Mouse (Mus musculus) heart, embryonic 10.5 days (tissue): ENCODE measurements around the gene Babam2. TPM values are rescaled to one million over a fixed set of nuclear protein-coding genes. Genes with fewer than 3 reads are reported as not detected.

Experiments used
- DNase-seq: peaks from one replicate; pipeline ENCODE4 v3.0.0-alpha.2; 2017; ENCODE audit warnings: low spot score
- H3K27ac ChIP-seq: fragments of 300-500 bp; sonication (generic); 2 replicates; pipeline ENCODE4 v1.5.1; 2016; ENCODE audit warnings: mild to moderate bottlenecking
- H3K27me3 ChIP-seq: fragments of 300-500 bp; sonication (generic); 2 replicates; pipeline ENCODE4 v1.6.1; 2016; ENCODE audit warnings: mild to moderate bottlenecking; ENCODE audit not compliant: poor library complexity, insufficient read depth, severe bottlenecking
- H3K36me3 ChIP-seq: fragments of 300-500 bp; sonication (generic); 2 replicates; pipeline ENCODE4 v1.6.1; 2016; ENCODE audit warnings: mild to moderate bottlenecking, moderate library complexity
- H3K4me1 ChIP-seq: fragments of 300-500 bp; sonication (generic); 2 replicates; pipeline ENCODE4 v1.6.1; 2016; ENCODE audit warnings: mild to moderate bottlenecking
- H3K4me3 ChIP-seq: fragments of 300-500 bp; sonication (generic); 2 replicates; pipeline ENCODE4 v1.5.1; 2016; ENCODE audit warnings: mild to moderate bottlenecking, moderate library complexity
- H3K9me3 ChIP-seq: fragments of 300-500 bp; sonication (generic); 2 replicates; pipeline ENCODE4 v1.6.1; 2016; ENCODE audit warnings: mild to moderate bottlenecking, moderate library complexity
- WGBS: fragments of 180-500 bp; shearing (Covaris S2); methylation state at CpG from one replicate; pipeline ENCODE4 v1.1.7; 2016; 5-methylcytosine and 5-hydroxymethylcytosine counted together
- polyA plus RNA-seq: library from polyadenylated mRNA; unstranded; fragments of >200 nt; fragmentation: Nextera tagmentation; extraction: Ambion mirVana; gene quantifications from 2 replicates; pipeline ENCODE4 v1.2.1, GENCODE M21; 2016

The Babam2 gene
- polyA plus RNA-seq, 1 experiment from 2014 or later: 43.6 TPM

DNA sequence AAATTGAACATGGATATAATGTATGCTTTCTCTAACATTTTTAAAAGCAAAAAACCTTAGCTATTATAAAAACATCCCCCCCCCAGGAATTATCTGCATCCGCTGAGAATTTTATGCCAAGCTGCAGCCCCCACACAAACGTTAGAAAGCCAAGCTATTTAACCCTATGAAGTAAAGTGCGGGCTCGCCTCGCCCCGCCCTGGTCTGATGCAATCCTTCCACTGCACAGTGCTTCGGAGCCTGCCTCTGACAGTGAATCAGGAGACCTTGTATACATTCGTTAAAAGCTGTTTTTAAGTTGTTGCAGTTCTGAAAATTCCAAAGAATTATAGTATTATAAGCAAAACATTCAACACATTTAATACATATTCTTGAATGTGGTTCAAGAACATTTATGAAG is 107.3 kb downstream of the Babam2 start:
- no peaks in the 10 kb centered on the region for H3K4me1 ChIP-seq
- 69% methylated on average over 8 of the region's 8 CpGs for WGBS
- H3K36me3 ChIP-seq: no peaks in the 10 kb centered on the region
- no peaks in the 10 kb centered on the region for H3K27me3 ChIP-seq
- H3K4me3 ChIP-seq: no peak overlapping the region
- DNase-seq: no peak
- no peak overlapping the region for H3K27ac ChIP-seq
- no peaks in the 10 kb centered on the region for H3K9me3 ChIP-seq

- Histone ChIP-seq H3K27me3 (no peaks in the 10 kb centered on the region), H3K4me1 (peaks cover 9% of the 10 kb centered on the region; the same call in 1 of the 2 replicates), H3K9me3 (no peaks in the 10 kb centered on the region), H3K36me3 (no peaks in the 10 kb centered on the region), H3K4me3 (no peak overlapping the region), H3K27ac (no peak overlapping the region)
- no peak for DNase-seq
- 95% methylated on average over 6 of the region's 6 CpGs for WGBS
Measured at GRCm38 (mm10) chr5:31807312-31807711, 109.8 kb downstream of the Babam2 start.

DNA sequence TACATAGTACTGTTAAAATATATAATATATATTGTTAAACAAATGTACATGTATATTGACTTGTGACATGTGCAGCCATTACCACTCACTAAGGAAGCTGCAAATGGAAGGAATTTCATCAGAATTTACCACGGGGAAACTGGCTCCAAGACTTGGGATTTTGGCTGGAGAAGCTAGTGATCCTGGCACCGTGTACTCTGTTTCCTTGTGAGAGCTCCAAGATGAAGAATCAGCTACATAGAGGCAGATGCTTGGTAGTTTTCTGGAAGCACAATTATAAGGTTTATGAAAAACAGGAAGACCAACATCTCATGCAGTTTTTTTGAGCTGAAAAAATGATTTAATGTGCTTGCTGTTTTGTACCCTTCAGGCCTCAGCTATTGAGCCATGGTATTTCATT is 110.8 kb downstream of the Babam2 start:
- peaks cover 9% of the 10 kb centered on the region; the same call in 1 of the 2 replicates for H3K4me1 ChIP-seq
- 79% methylated on average over 2 of the region's 2 CpGs for WGBS
- no peak overlapping the region for H3K27ac ChIP-seq
- H3K27me3 ChIP-seq: no peaks in the 10 kb centered on the region
- no peak for DNase-seq
- H3K4me3 ChIP-seq: no peak overlapping the region
- H3K36me3 ChIP-seq: no peaks in the 10 kb centered on the region
- no peaks in the 10 kb centered on the region for H3K9me3 ChIP-seq

DNA sequence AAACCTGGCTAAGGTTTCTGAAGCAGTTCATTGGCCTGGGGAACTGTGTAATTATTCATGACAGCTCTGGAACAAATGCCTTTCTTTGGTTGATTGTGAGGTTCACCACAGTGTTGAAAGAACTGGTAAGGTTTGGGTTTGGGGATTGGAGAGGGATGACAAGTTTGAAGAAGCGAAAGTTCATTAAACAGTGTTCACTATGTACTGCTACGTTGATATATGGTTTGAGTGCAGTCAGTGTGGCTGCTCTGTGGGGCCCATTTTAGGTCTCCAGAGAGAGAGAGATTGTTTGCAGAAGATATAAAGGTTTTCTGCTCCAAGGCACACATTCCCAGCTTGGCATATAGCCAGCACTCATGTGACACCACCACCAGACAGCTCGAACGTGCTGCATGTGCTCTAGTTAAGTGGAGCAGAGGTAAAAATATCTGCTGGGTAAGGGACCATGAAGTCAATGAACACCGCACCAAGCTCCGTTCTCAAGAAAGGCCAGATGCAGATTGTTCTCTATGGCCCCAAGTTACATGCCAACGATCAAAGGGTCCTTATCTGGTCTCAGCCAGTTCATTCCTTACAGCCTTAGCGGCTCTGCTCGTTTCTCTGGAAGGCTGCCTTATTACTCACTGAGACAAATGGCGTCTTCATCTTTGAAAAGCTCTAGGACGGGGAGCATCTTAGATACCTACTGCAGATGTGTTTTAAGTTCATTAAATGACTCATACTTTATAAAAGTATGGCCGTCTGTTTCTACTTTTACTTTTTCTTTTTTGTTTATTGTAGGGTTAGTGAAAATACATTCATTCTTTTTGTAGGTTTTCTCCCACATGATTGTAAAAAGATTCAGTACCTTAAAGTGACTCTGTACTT is 113.5 kb downstream of the Babam2 start:
- peak; percentile 88 for DNase-seq
- WGBS: 30% methylated on average over 12 of the region's 12 CpGs
- Histone ChIP-seq H3K36me3 (no peaks in the 10 kb centered on the region), H3K9me3 (no peaks in the 10 kb centered on the region), H3K4me3 (peak overlapping the region; percentile 22; the same call in 1 of the 2 replicates), H3K27me3 (no peaks in the 10 kb centered on the region), H3K27ac (peak overlapping the region; percentile 56), H3K4me1 (peaks cover 9% of the 10 kb centered on the region; the same call in 1 of the 2 replicates)

DNA sequence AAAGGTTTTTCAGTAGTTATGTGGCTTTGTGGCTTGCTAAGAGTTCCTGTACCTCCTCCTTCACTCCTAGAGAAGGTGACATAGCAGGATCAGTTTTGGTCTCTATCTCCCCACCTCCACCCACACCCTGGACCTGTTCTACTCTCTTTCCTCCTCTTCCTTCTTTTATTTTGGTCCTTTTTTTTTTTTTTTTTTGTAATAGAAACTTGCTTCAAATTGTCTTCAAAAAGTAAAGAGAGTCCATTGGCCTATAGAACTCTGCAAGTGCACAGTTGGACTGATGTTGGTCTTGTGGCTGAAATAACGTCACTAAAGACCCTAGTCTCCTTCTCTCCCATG is 114.1 kb downstream of the Babam2 start:
- no peaks in the 10 kb centered on the region for H3K36me3 ChIP-seq
- no peak for DNase-seq
- no peak overlapping the region for H3K4me3 ChIP-seq
- WGBS: 81% methylated on average over 1 of the region's 1 CpGs
- H3K27ac ChIP-seq: peak overlapping the region; percentile 56; the same call in 1 of the 2 replicates
- no peaks in the 10 kb centered on the region for H3K9me3 ChIP-seq
- H3K27me3 ChIP-seq: no peaks in the 10 kb centered on the region
- H3K4me1 ChIP-seq: peaks cover 9% of the 10 kb centered on the region; the same call in 1 of the 2 replicates

- H3K4me1 ChIP-seq: peaks cover 9% of the 10 kb centered on the region; the same call in 1 of the 2 replicates
- no peaks in the 10 kb centered on the region for H3K36me3 ChIP-seq
- H3K27me3 ChIP-seq: no peaks in the 10 kb centered on the region
- no peak overlapping the region for H3K4me3 ChIP-seq
- H3K27ac ChIP-seq: no peak overlapping the region
- no peaks in the 10 kb centered on the region for H3K9me3 ChIP-seq
- DNase-seq: no peak
- WGBS: 82% methylated on average over 6 of the region's 6 CpGs
Measured at GRCm38 (mm10) chr5:31813156-31813675, 115.7 kb downstream of the Babam2 start.

DNA sequence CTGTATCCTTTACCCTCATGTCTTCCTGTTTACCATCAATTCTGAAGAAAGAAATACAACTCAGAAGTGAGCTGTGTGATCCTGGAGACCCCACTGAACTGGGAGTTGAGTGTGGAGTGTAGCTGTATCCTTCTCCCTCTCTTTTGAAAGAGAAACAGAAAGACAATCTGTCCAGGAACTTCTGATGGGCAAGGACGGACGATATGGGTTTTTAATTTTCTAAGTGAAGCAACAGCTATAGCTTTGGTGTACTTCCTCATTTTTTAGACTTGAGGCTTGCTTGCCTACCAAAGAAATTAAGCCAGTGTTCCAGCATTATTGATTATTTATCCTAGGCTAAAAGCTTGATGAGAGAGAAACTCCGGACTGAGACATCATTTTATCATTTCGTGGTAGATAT is 116.6 kb downstream of the Babam2 start:
- Histone ChIP-seq H3K4me3 (no peak overlapping the region), H3K36me3 (no peaks in the 10 kb centered on the region), H3K9me3 (no peaks in the 10 kb centered on the region), H3K4me1 (peaks cover 9% of the 10 kb centered on the region; the same call in 1 of the 2 replicates), H3K27ac (no peak overlapping the region), H3K27me3 (no peaks in the 10 kb centered on the region)
- no peak for DNase-seq
- 83% methylated on average over 4 of the region's 4 CpGs for WGBS

DNA sequence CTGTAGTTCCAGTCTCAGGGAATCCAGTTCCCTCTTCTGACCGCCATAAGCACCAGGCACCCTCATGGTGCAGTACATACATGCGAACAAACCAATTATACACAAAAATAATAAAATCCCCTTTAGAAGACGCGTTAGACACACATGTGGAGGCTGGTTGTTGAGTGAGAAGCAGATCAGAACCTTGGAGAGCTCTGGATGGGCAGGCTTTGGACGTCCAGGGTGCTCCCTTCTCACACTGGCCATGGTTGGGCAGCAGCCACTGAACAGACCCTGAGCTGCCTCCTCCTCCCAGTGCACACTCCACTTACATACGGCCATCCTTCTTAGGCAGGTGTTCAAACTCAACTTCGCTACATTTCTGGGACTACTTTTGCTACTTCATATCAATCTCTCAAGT is 117.6 kb downstream of the Babam2 start:
- Histone ChIP-seq H3K4me1 (peaks cover 9% of the 10 kb centered on the region; the same call in 1 of the 2 replicates), H3K4me3 (no peak overlapping the region), H3K9me3 (no peaks in the 10 kb centered on the region), H3K27ac (no peak overlapping the region), H3K36me3 (no peaks in the 10 kb centered on the region), H3K27me3 (no peaks in the 10 kb centered on the region)
- DNase-seq: peak; percentile 79
- WGBS: 73% methylated on average over 7 of the region's 7 CpGs

DNA sequence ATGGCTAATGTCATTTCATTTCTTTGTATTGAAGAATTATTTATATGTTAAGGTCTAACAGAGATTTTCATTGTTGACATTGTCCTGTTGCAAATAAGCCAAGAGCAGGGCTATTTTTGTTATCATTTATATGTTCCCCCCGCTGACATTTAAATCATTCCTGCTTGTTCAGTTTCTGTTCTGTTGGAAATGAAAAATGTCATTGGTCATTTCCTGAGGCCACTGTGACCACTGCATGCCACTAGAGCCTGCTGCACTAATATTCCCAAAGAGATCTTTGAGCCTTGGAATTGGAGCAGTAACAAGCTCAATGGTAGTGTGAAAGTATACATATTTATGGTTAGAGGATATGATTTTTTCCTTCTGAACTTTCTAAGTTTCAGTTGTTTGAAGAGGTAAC is 118.6 kb downstream of the Babam2 start:
- H3K36me3 ChIP-seq: no peaks in the 10 kb centered on the region
- H3K27ac ChIP-seq: no peak overlapping the region
- no peaks in the 10 kb centered on the region for H3K27me3 ChIP-seq
- no peak for DNase-seq
- H3K4me1 ChIP-seq: peaks cover under 1% of the 10 kb centered on the region; the same call in 1 of the 2 replicates
- WGBS: 92% methylated on average over 1 of the region's 1 CpGs
- H3K4me3 ChIP-seq: no peak overlapping the region
- H3K9me3 ChIP-seq: no peaks in the 10 kb centered on the region

DNA sequence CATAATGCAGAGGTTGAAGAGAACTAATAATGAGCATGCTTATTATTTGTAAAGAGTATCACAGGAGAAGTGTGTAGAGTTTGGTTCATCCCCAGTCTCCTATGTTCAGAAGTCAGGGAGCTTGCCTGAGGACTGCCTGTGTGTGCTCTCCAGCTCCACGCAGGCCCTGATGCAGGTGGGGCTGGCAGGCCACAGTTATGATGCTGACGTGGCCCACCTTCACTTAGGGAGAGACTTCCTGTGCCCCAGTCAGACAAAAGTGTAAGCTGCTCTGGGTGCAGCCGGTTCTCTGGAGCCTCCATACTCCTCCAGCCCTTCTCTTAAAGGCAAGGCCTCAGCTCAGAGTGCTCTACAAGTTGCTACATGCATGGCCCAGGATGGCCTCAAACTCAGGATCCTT is 123.3 kb downstream of the Babam2 start:
- no peaks in the 10 kb centered on the region for H3K4me1 ChIP-seq
- 77% methylated on average over 3 of the region's 3 CpGs for WGBS
- H3K27ac ChIP-seq: peak overlapping the region; percentile 36; the same call in 1 of the 2 replicates
- no peak overlapping the region for H3K4me3 ChIP-seq
- no peak for DNase-seq
- no peaks in the 10 kb centered on the region for H3K27me3 ChIP-seq
- H3K9me3 ChIP-seq: no peaks in the 10 kb centered on the region
- H3K36me3 ChIP-seq: no peaks in the 10 kb centered on the region

- WGBS: 88% methylated on average over 1 of the region's 1 CpGs
- Histone ChIP-seq H3K4me3 (no peak overlapping the region), H3K4me1 (no peaks in the 10 kb centered on the region), H3K36me3 (no peaks in the 10 kb centered on the region), H3K9me3 (no peaks in the 10 kb centered on the region), H3K27ac (peak overlapping the region; percentile 36; the same call in 1 of the 2 replicates), H3K27me3 (no peaks in the 10 kb centered on the region)
- no peak for DNase-seq
Measured at GRCm38 (mm10) chr5:31821204-31821603, 123.7 kb downstream of the Babam2 start.

- Histone ChIP-seq H3K27me3 (no peaks in the 10 kb centered on the region), H3K4me3 (no peak overlapping the region)
- 75% methylated on average over 3 of the region's 3 CpGs for WGBS
Measured at GRCm38 (mm10) chr5:31823673-31824072, 126.2 kb downstream of the Babam2 start.

GRCm38 (mm10) chr5:31824126-31824525 is 126.6 kb downstream of the Babam2 start:
- WGBS: 70% methylated on average over 2 of the region's 2 CpGs
- no peaks in the 10 kb centered on the region for H3K4me1 ChIP-seq
- DNase-seq: no peak
- no peaks in the 10 kb centered on the region for H3K27me3 ChIP-seq
- no peak overlapping the region for H3K27ac ChIP-seq
- no peaks in the 10 kb centered on the region for H3K36me3 ChIP-seq
- H3K4me3 ChIP-seq: no peak overlapping the region
- H3K9me3 ChIP-seq: no peaks in the 10 kb centered on the region

More at GRCm38 (mm10) chr5:31823673-31824072, 126.2 kb downstream of the Babam2 start:
- no peaks in the 10 kb centered on the region for H3K4me1 ChIP-seq
- DNase-seq: no peak
- no peak overlapping the region for H3K27ac ChIP-seq
- H3K36me3 ChIP-seq: no peaks in the 10 kb centered on the region
- no peaks in the 10 kb centered on the region for H3K9me3 ChIP-seq
